Mouse (Mus musculus) layer of hippocampus, postnatal 14 days (tissue): ENCODE measurements around the gene Olfr720. TPM values are rescaled to one million over a fixed set of nuclear protein-coding genes. Genes with fewer than 3 reads are reported as not detected.

ENCODE experiments used
- DNase-seq, 2 experiments: peaks; one replicate each; pipeline ENCODE4 v3.0.0; 2021 to 2022; ENCODE audit warnings: low spot score in 2 of 2, mixed read lengths in 1 of 2
- long read RNA-seq, 2 experiments: library from polyadenylated mRNA; stranded (forward); transcript quantifications; one replicate each; pipeline ENCODE4 v2.0.0; 2021
- total RNA-seq, 2 experiments: library from RNA; stranded (reverse); gene quantifications; 2 replicates each; pipeline ENCODE4 v1.2.3; 2021

Olfr720 gene
- not detected for total RNA-seq
- long read RNA-seq, experiment 1: 0 reads
- long read RNA-seq, experiment 2: 0 reads

GRCm38 (mm10) chr14:14186738-14187137, at the start of gene Olfr720:
Gene Olfr720 (minus strand): TSS chr14:14186838.
- no peak for DNase-seq

Other genes with a start within 250 kb of the Olfr720 start
- 10 to 100 TPM; 19.1 to 20.0 TPM for gene Atxn7, start 225.4 kb downstream of the Olfr720 start, total RNA-seq
- gene Thoc7, start 225.0 kb downstream of the Olfr720 start, total RNA-seq: 100 to 1,000 TPM; 106 to 114 TPM
- gene Psmd6, start 65.9 kb downstream of the Olfr720 start, total RNA-seq: 100 to 1,000 TPM; 130 to 132 TPM
- gene Olfr31, start 136.0 kb upstream of the Olfr720 start, total RNA-seq: under 1 TPM in 1 of 2 experiments, not detected in 1; 0.29 TPM
- gene Il3ra, start 159.4 kb upstream of the Olfr720 start, total RNA-seq: 1 to 10 TPM; 2.8 TPM
- not detected for gene Olfr721-ps1, start 214.5 kb upstream of the Olfr720 start, total RNA-seq